Mouse (Mus musculus) gastrocnemius, postnatal 25 days (tissue): Measurements from ENCODE around the gene Akap1. TPM values are rescaled to one million over a fixed set of nuclear protein-coding genes. Genes with fewer than 3 reads are reported as not detected.

Experiments
- DNase-seq: peaks from one replicate; pipeline ENCODE4 v3.0.0; 2022
- total RNA-seq, 2 experiments: library from RNA; stranded (reverse); gene quantifications; 1 replicate in 1 of 2; 2 replicates in 1 of 2; pipeline ENCODE4 v1.2.3; 2021

The Akap1 gene
- total RNA-seq, 2 experiments from 2014 or later = 65.8 to 77.9 TPM

DNA sequence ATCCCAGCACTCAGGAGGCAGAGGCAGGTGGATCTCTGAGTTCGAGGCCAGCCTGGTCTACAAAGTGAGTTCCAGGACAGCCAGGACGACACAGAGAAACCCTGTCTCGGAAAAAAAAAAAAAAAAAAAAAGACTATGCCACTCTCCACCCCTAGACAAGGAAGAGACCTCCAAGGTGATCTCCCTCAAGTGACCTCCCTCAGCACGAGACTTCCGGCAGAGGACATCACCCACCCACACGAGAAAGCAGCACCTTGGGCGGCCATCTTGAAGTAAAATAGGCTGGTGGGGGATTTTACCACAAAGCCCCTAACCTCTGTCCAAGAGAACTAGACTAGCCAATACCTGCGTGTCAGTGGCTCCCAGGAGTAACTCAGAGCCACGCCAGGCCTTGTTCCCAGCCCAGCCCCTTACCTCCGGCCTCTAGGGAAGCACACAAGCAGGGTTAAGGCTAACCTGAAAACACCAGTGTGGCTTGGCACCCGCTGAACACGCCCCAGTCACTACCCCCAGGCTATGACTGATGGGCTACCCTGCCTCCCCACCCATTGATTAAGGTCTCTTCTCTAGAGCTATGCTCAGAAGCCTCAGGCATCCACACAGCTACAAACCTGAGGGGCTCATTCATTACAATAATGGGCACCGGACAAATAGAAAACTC lies 21.9 kb downstream of the Akap1 start:
- no peak for DNase-seq

DNA sequence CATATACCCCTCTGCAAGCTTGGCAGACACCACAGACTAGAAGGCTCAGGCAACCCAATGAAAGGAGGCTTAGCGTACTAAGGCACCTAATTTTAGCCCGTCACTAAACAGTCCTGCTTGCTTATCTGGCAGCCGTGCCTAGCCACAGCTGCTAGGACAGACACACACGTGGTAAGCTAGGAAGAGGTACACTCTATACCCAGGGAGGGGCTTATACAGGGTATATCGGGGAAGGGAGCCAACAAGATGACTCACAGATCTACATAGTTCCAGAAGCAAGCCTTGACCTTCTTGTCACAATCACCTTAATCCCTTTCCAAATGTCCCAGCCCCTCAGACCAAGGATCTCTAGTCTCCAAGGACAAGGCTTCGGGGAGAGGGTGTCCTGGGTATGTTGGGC lies 23.0 kb downstream of the Akap1 start:
- peak; percentile 47 for DNase-seq

DNA sequence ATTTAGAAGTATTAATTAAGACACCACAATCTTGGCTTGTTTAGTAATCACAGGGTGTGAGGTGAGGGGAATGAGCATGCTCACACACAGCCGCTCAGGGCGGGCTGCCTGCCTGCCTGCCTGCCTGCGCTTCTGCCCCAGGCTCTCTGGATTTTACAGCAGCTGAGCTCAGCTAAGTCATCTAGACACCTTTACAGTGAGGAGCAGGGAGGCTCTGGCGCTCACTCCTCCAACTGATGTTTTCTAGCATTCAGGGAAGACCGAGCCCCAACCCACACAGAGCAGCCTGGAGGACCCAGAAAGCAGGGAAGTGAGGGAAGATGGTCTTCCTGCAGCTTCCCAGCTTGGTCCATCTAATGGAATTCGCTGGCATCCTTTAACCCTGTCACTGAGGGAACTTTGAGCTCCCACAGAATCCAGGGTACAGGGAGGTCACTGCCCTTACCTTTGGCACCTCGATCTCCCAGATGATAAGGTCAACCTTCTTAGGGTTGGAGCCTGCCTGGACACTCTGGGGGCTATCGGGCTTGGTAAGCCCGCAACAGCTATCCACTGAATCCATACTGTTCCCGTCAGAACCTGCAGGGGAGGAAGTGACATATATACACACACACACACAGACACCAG lies 23.5 kb downstream of the Akap1 start:
- no peak for DNase-seq

DNA sequence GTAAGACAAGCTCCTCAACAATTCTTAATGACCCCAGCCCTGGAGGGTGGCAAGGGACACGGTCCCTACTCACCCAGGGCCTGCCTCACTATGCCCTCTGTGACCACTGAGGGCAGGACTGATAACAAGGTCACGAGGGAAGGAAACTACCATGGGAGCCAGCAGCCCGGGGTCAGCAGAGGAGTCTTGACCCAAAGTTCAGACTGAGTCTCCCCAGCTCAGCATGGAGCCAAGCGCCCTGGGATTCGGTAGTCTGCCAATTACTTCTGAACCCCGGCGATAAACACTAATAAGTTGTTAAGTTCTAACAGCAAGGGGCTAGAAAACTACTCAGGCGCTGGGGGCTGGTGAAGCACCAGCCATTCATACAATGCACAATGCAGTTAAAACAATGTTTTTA lies 24.1 kb downstream of the Akap1 start:
- no peak for DNase-seq

DNA sequence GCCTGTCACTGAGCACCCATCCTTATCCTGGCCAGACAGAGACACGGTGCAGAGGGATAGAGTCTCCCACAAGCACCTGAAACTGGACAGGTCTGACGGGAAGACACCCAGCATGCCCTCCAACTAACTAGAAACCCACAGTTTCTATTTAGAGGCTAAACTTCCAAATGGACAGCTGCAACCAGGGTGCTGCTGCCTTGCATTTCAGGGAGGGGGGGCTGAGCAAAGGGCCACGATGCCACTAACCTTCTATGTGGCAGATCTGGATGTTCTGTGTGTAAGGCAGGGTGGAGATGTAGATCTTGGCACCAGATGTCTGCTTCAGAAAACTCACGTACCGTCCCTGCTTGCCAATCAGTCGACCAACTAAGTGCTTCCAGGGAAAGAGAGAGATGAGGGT lies 25.0 kb downstream of the Akap1 start:
- DNase-seq = no peak

DNA sequence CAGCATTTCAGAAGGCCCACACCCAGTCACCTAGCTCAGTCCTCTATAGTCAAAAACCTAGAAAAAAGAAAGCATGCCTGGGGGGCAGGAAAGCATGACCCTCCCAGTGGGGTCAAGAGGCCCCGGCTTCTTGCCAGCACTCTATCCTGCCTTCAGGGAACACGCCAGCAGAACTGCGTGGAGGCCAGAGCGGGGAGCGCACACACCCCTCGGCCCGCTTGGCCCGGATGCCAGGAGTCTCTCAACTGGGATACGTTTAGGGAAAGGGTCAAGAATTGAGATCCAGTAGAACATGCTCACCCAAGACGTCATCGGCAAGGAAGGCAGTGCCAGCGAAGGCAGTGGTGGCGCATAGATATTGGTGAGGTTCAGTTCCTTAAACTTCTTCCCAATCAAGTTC lies 25.8 kb downstream of the Akap1 start:
- no peak for DNase-seq

DNA sequence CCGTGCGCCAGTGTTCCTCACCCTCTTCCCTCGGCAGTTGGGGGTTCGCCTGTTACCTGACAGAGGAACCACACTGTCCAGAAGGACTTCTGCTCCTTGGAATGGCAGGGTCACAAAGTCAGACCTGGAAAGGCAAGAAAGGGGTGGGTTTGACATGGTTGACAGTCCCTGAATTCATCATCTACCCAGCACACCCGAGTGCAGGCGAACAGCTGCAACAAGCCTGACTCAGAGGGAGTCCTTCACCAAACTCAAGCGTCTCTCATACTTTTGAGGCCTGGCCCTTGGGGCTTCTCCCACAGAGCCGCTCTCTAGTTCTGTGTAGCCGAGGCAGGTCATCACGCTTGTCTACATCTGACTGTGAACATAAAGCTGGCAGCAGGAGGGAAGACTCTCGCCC lies 29.8 kb downstream of the Akap1 start:
- no peak for DNase-seq

DNA sequence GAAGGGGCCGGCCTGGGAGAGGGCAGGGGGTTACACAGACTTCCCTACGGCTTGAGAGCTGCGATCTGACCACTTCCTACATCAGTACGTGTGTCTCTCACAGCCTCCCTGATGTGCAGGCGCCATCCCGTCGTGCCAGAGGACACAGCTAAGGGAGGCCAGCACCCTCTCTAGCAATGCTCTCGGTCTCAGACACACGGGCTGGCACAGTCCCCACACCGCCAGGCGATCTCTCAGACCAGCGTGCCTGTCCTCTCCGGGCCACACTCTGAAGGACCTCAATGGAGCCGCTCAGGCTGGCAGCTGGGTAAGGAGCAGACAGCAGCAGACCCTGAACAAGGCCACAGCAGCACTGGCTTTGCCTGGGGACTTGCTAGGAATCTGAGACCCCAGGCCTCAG lies 30.3 kb downstream of the Akap1 start:
- DNase-seq = no peak

DNA sequence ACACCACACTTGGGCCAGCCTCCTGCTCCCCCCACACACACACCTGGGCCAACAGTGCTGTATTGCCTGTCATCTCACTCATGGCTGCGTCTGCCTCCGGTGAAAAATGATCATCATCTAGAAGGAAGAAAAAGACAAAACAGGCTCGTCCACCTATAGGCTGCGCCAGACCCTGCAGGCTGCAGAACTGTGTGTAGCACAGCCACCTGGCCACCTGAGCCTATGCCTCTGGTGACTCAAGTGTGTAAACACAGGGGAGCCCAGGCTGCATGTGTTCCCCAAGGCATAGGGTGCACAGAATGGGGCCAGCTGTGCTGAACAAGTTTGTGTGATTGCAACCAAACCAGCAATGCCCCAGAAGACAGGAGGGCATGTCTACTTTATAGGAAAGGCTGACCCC lies 31.3 kb downstream of the Akap1 start:
- no peak for DNase-seq

DNA sequence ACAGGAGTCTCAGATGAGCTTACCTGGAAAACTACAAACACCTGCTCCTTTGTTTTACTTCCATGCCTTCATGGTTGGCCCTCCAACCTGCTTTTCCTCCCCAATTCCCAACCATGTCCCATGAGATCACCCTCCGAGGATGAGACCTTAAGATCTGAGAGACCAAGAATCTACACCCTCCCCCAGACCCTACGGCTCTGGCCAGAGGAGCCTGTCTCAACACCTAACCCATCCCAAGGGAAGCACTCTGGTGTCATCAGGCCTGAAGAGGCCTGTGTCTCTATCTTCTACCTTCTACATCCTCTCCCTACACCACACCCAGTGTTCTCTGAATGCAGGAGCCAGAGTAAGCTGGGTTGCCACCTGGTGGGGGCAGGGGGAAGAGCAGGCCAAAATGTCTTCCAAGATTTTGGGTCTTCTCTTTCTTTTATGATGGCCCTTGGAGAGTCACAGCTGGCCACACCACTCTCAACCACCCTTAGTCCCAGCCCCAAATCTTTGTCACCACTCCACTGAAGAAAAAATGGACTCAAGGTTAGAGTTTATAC lies 34.1 kb downstream of the Akap1 start:
- no peak for DNase-seq

DNA sequence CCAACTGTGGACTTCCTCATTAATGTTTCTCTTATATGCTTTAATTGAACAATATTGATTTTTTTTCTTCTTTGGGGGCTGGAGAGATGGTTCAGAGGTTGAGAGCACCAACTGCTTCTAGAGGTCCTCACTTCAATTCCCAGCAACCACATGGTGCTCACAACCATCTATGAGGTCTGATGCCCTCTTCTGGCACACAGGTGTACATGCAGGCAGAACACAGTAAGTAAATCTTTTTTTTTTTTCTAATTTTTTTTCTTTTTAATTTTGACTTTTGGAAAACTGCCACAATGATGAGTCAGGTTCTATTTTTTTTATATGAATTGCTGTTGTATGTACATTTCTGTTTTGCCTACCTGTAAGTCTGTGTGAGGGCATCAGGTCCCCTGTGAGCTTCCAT lies 35.9 kb downstream of the Akap1 start:
- DNase-seq = no peak

DNA sequence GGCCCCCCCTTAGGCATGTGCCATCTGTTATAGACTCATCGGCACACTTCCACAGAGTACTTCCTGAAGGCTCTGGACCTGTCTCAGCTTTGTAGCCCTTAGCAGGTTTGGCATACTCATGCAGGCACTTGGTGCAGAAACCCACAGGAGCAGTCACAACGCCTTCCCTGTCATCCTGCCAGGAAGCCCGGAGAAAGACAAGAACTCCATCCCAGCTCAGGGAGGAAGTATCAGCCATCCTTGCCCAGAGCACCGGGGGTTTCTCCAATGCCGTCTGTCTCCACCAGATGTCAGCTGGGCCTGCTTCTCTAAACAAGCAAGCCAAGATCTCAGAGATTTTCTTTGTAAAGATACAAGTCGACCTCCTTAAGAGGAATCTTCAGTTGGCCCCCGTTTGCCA lies 38.5 kb downstream of the Akap1 start:
- no peak for DNase-seq

DNA sequence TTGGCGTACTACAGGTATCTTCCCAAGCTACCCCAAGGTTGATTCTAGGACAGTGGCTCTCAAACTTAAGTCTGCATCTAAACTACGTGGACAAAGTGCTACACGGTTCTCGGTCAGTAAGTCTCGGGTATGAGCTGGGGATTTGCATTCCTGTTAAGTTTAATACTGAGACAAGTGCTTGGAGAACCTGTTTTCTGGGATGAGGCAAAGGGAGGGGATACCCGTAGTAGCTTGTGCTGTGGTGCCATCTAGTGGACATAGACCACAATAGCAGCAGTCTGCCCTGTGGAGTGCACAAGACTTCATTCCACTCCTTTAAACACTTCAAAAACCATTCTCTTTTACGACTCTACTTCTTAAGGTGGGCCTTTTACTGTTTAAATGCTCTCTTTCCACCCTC lies 41.4 kb downstream of the Akap1 start:
- no peak for DNase-seq

DNA sequence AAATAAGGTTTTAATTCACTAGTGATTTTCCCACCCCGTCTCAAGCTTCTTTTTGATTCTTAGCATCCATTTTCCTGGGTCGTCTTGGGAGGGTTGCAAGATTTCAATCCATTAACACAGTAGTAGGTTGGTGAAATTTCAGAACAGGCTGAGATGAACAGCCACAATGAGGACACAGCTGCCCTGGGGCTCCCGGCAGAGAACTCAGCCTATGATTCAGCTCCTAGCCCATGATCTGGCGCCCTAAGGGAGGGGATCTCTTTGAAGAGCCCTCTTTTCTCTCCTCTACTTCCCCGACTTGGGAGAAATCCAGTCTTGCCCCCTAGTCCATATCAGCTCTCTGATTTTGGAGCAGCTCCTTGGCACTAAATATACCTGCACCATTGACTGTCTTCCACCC lies 41.9 kb downstream of the Akap1 start:
- no peak for DNase-seq

DNA sequence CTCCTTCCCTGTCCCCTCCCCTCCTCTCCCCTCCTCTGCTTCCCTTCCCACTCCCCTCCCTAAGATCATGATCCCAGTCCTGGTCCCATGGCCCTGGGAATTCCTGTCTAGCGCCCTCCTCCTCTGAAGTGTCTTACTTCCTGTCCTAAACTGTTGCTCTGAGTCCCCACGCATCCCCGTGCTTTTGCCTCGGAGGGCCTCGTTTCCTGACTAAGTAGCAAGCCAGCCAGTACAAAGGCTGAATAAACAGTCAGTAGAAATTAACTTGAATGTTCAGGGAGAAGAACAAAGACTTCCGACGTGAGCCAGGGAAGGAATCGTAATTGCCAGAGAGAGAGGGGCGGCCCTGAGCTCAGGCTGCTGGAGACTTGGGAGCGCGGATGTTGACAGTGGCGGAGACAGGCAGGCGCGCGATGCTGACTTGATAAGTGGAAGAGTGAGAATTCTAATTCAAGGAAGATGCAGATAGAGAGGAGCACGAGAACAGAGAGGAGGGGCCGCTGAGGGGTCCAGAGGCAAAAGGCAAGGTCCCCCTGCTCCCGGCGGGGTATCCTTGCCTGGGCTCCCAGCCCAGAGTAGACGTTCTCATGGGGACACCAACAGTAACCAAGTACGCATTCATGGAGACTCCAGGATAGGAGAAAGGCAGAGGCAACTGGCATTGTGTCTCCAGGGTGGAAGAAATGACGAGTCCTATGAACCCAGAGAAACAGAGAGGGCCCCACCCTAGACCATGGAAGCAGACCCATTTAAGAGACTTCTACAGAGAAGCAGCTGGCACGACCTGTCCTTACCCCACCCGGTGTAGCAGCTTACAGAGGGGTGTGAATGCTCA lies 43.4 kb downstream of the Akap1 start:
- DNase-seq = no peak

DNA sequence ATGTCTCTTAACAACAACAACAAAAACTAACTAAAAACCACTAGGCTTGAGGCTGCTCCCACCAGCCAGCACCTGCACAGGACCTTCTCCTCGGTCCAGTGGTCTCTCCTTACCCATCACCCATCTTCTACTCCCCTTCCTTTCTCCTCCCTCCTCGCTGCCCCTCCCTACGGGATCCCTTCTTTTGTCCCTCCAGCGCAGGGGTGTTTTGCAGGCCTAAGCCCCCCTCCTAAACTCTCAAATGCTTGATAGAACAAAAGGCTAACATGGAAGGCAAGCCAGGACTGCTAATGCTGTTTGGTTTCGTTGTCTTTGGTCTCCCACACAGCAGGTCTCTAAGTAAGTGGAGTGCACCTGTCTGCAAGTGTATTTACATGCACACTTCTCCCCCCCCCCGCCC lies 44.1 kb downstream of the Akap1 start:
- DNase-seq = no peak

DNA sequence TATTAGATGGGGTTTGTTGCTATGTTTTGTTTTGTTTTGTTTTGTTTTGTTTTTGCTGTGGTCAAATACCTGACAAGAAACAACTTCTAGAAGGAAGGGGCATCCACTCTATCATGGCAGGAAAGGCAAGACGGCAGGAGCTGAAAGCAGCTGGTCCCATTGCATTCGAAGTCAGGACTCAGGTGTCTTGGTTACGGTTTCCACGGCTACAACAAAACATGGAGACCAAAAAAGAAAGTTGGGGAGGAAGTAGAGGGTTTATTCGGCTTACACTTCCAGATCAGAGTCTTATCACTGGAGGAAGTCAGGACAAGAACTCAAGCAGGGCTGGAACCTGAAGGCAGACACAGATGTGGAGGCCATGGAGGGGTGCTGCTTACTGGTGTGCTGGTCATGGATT lies 47.3 kb downstream of the Akap1 start:
- DNase-seq = no peak

DNA sequence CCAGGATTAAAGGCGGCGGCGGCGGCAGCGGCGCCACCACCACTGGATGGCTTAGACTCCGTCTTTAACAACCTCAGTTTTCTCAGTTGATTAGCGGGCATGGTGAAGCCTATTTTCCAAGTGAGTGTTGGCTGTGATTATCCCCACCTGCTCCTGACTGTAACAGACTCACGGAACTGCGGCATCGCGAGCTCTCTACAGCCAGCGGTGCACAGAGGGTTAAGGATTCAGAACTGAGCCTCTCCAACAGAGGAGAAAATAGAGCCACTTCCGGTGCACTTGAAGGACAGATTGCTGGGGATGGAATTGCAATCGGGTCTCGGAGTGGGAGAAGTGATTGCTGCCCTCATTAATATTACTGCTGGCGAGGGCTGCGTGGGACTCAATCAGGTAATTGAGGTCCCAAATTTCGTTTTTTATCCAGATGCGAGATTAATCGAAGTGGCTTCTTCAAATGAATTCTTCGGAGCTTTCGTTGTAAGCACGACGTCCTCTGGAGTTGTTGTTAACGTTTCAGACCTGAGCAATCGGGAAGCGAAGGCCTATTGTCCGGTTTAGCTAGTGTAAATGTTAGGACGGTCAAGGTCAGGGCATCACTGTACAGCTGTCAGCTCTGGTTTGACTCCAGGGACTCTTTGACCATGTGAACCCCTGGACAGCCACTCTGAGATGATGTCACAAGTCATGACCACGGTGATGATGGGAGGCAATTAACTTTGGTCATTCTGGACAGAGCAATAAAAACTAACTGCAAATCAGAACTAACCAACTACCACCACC lies 61.0 kb downstream of the Akap1 start:
- DNase-seq = no peak

DNA sequence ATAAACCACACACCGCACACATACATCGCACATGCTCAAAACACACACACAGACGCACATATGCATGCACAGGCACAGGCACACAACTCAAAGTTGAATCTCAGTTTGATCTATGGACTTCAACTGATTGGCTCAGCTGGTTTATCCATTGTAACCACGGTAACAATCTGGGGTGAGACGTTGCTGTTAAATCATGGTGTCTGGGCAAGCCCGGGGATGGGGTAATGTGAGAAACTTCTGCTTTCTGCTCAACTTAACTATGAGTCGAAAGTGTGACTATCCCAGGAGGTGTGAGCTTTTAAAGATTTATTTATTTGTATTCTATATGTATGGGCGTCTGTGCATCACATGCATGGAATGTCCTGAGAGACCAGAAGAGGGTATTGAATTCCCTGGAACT lies 68.2 kb downstream of the Akap1 start:
- no peak for DNase-seq

DNA sequence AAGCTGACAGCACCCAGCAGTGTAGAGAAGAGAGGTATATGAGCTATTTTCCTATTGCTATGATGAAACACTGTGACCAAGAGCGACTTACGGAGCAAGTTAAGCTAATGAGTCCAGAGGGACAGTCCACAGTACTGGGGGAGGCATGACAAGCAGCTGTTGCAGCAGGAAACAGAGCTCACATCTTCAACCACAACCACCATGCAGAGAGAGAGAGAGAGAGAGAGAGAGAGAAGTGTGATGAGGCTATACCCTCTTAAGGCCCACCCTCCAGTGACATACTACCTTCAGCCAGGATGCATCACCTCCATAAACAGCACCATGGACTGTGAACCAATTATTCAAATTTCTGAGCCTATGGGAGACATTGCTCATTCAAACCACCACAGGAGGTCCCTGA lies 74.5 kb downstream of the Akap1 start:
- DNase-seq = no peak

DNA sequence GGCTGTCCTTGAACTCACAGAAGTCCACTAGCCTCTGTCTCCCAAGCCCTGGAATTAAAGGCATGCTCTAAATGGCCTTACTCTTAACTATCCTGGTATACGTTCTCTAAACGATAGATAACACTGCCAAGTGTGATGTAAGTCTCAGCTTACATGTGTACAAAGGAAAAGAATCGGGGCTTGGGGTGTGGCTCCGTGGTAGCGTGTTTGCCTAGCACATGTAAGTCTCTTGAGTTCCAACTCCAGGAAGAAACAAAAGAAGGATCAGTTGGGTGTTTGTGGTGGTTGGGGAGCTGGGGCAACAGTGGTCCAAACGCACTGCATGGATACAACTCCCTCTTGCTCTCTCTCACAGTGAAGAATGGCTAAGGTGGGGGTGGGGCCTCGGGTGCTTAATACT lies 77.6 kb downstream of the Akap1 start:
- DNase-seq = no peak

DNA sequence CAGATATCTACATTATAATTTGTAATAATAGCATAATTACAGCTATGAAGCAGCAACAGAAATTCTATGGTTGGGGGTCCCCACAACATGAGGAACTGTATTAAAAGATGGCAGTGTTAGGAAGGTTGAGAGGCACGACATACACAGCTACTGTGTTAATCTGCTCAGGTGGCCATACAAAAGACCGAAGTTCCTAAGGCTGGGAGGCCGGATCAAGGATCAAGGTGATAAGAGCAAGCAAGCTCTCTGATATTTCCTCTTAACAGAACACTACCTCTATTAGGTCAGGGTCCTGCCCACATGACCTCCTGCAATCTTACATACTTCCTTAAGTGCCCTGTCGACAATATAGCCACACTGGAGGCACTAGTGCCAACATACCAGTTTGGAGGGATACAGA lies 80.9 kb downstream of the Akap1 start:
- DNase-seq = no peak

DNA sequence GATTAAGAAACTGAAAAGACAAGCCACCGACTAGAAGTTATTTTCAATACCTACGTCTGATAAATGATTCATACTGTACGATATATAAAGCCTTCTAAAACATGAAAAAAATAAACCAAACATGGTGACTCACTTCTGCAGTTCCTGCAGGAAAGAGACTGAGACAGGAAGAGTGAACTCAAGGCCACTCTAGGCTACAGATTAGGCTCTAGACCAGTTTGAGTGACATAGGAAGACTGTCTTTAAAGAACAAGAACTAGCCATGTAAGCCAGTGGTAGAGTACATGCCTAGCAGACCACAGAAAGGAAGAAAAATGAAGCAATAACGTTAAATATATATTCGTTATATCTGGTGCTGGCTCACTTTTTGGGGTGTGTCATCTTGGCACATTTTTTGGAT lies 81.9 kb downstream of the Akap1 start:
- DNase-seq = no peak
